Mouse (Mus musculus) spleen, postnatal 14 days (tissue): ENCODE measurements around the gene Bckdhb.
"Not testable (repeated sequence)": the region's sequence is repeated elsewhere in the genome, so short reads cannot be mapped to it uniquely, and the experiment has no call there.

Experiments used
- DNase-seq, 2 experiments: peaks; one replicate each; pipeline ENCODE4 v3.0.0; 2021 to 2022; ENCODE audit warnings: low spot score in 2 of 2

The Bckdhb gene

DNA sequence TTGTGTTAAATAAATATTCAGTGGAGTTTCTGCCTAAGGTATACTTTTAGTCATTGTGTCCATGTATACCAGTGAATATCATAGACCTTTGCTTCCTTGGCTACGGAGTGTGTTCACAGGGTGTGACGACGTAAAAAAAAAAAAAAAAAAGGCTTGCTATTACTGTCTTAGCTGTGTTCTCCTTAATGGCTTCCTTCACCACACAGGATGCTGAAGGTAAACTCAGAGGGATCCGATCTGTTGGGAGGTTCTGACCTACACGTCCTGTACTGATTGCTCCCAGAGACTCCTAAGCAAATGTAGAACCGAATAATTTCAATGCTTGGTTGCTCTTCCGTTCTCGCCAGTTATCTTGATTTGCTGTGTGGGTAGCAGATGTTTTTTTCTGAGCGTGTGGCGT lies 38.4 kb downstream of the Bckdhb start:
- DNase-seq: no peak

GRCm38 (mm10) chr9:83964376-83964775 lies 39.4 kb downstream of the Bckdhb start:
- DNase-seq: no peak

DNA sequence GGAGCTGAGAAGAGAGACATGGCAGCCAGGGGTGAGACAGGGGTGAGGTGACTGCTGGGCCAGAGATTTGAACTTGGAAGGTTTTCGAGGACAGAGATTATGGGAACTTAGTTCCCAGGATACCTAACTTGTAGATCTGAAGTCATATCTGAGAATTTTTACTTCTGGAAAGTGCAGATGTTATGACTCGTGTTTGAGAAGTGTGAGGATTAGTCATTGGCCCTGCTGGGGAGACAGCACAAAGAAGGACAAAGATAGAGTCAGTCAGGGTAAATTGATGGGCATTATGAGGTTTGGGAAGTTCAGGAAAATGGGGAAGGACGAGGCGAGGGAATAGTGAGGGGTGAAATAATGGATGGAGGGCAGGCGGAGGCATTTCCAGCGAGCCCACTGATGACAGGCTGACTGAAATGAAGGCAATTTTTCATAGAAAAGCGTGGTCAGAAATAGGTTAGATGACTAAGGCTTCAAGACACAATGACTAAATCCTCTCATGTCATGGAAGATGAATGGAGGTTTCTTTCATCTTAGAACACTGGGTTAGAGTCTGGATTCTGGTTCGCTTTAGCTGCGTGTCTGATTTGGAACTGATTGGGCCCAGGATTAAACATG lies 42.6 kb downstream of the Bckdhb start:
- DNase-seq: no peak

DNA sequence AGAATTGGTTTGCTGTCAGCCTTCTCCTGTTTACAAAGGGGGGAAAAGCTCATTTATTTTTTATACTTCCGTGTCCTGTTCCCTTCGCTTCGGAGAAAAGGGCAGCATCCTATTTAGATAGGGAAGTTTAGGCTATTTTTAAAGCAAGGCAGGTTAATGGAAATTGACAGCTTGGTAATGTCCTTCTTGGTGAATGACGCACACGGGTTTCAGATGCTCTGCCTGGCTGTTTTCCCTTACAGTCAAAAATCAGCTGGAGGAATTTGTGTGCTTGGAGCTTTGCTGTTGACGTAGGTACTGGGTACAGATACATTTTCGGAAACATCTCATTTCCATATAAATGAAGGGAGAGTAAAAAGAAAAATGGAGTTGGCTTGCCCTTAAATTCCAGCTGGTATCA lies 44.4 kb downstream of the Bckdhb start:
- DNase-seq: no peak

DNA sequence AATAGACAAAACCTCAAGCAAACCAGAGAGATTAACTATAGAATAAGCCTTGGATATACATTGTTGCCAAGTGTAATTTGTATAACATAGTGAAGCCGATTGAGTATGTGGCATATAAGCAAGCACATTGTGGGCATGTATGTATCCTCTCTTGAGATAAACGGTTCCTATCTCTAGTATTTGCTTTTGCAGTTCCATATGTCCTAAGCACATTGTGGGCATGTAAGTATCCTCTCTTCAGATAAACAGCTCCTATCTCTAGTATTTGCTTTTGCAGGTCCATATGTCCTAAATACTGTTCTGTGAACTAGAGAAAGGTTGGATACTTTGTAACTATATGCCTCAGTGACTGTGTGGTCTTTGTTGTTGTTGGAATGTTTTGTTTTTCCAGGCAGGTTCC lies 48.5 kb downstream of the Bckdhb start:
- DNase-seq: no peak

DNA sequence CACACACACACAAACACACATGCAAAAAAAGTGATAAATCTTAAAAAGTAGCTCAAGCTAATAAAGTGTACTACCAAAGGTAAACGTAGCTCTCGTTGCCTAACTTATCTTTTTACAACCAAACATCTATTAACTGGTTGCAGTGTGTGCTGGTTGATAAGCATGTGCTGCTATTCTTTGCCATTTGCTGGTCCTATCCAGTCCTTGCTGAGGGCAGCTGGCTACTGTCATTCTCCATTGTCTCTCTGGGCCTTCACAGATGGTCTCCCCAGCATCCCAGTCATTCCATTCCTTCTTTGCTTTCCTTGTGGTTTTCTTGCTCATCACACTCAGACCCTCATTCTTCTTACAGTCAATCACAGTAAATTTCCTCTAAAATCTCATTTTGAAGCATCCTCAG lies 50.9 kb downstream of the Bckdhb start:
- DNase-seq: no peak

DNA sequence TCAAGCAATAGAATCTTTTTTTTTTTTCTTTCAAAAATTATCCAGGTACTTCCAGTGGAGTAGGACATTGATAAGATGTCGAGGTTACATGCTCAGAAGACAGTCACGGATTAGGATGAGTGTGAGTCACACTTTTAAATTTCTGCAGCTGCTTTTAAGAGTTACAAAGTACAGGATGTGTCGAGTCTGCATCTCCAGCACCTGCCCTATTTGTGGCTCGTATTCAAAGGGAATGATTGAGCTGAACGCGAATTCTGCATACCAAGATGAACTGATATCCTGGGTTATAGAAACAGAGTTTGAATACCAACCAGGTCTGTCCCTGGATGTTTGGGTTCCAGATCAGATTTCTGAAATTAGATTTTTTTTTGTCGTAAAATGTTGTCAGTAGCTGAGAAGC lies 56.3 kb downstream of the Bckdhb start:
- DNase-seq: no peak

- DNase-seq: no peak
These were observed 84.0 kb downstream of the Bckdhb start for GRCm38 (mm10) chr9:84008961-84009360.

DNA sequence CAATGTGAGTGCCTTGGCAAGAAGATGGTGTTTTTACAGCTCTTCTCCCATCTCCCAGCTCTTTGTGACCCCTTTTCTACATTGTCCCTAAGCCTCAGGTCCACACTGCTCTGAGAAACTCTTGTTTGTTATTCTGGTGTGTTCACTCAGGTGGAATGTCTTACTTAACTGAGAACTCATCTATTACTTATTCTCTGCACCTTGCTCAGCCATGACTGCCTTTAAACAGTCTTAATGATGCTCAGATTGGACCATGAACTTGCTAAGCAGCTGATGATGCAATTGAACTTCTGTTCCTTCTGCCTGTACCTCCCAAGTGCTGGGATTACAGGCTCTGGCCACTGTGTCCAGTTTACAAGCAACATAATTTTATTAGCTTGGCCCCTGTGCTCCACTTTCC lies 86.2 kb downstream of the Bckdhb start:
- no peak for DNase-seq

- DNase-seq: not testable (repeated sequence)
These were observed 93.2 kb downstream of the Bckdhb start for GRCm38 (mm10) chr9:84018141-84018540.

DNA sequence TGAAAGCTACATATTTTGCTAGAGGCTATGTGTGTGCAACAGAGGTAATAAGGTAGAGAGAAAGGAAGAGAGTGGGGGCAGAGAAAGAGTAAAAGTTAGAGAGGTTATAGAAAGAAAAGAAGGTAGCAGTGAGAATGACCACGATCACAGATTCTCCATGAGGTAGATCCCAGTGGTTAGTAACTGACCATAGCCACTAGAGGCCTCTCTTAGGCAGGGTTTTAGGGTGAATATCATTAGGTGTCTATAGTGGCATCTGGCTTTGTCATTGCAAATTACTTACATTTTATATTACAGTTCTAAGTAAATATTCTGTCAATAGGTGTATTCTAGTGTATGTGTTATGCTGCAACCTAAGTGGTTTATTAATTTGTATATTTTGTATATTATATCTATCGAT lies 94.7 kb downstream of the Bckdhb start:
- DNase-seq: no peak

DNA sequence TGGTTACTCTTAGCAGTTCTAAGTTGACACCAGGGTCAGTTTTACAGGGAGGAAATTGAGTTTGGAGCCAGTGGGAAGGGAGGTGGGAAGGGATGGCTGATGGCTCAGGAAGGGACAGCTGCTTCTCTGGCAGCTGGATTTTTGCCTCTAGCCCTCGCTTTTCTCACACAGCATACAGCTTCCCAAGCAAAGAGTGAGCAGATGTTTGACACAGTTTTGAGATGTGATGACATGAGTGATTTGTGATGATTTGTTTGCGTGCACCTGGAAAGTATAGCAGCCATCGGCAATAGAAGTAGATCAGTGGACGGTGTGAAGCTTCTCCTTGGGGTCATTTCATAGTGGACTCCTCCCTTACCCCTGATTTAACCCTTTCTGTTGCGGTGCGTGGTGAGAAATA lies 96.2 kb downstream of the Bckdhb start:
- no peak for DNase-seq

GRCm38 (mm10) chr9:84028120-84028519 lies 103.2 kb downstream of the Bckdhb start:
- DNase-seq: peak in 1 of 2 experiments; percentile 8

GRCm38 (mm10) chr9:84030691-84031290 lies 105.8 kb downstream of the Bckdhb start:
- no peak for DNase-seq

DNA sequence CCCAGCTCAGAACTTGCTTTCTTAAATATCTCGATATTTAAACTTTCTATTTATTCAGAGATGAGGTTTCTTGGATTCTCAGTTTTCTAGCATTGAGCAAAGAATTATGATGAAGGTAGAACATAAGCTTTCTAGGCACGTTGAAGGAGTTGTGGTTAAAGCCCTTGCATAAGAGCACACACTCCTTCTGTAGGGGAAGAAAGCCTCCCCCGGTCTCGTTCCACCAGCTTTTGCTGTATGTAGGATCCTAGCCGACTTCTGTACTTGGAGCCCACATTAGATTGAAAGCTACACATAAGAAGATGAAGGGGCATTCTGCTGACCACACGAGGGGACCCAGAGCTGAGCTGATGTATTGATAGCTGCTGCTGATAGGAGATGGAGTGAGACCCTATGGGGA lies 106.5 kb downstream of the Bckdhb start:
- no peak for DNase-seq

DNA sequence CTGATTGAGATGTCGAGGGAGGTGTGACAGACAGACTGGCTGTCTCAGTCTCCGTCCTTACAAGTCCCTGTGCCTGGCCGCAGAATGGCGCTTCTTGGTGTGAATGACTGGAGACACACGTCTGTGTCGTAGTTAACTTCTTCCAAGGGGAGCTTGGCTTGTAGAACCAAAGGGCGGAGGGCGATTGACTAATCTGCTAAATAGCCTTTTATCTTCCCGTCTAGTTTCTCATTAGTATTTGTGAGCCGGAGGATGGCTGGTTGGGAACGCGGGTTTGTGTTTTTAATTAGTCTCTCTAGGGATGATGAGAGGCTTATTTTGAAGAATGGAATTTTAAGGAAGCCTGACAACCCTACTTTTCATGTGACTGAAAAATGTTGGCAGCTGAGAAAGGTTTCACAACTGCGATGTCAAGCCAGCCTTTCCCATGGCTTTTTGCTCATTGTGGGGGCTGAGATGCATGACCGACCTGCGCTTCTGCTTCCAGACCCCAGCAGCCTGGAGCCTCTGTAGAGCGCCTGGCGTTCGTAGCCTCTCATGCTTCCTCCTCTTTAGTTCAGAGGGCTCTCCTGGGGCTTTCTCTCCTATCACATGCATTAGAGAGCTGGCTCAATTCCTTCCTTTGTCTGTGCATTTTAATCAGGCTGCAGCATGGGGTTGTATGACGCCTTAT lies 107.9 kb downstream of the Bckdhb start:
- no peak for DNase-seq

DNA sequence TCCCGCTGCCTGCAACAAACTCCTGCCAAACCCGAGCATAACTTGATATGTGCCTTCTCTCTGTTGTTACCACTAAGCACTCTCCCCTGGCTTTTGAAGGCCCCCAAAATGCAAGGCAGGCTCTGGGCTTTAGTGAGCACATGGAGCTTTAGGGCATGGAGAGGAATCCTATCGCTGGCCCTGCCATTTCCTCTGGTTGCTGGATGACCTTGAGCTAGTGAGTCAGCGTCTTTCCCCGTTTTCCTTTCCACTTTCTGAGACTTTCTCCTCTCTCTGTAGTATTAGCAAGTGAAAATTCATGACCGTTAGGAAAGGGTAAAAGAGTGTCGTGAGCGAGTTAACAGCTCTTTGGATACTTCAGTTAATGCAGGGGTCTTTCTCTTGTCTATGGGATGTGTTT lies 111.1 kb downstream of the Bckdhb start:
- no peak for DNase-seq

- no peak for DNase-seq
These were observed 112.3 kb downstream of the Bckdhb start for GRCm38 (mm10) chr9:84037224-84037623.

- DNase-seq: no peak
These were observed 114.0 kb downstream of the Bckdhb start for GRCm38 (mm10) chr9:84038946-84039345.

GRCm38 (mm10) chr9:84040376-84040775 lies 115.4 kb downstream of the Bckdhb start:
- no peak for DNase-seq

- DNase-seq: no peak
These were observed 116.8 kb downstream of the Bckdhb start for GRCm38 (mm10) chr9:84041631-84042277.

DNA sequence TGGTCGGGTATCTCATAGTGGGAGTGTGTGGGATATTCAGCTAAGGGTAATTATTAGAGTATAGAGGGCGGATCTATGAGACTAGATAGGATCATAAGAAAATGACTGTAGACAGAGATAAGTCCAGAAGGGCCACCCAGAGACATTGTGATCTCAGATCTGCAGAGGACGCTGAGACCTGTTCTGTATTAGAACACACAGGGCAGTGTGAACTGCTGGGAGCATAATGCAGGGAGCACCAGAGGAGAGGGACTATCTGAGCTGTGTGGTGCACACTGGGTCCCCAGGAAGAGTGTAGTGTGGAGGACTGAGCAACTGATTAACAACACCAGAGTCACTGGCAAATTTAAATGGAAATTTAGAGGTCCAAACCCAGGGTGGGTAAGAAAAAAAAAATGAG lies 117.6 kb downstream of the Bckdhb start:
- DNase-seq: no peak

- DNase-seq: no peak
These were observed 119.2 kb downstream of the Bckdhb start for GRCm38 (mm10) chr9:84044136-84044535.
